Mouse (Mus musculus): ENCODE measurements at regions not wholly inside any gene's neighbourhood (a gene's known extent, or its start where the extent isn't known, plus 50 kb on each side); places are given as distances from the start of the nearest gene placed in this dataset.
"Not testable (repeated sequence)": the region's sequence is repeated elsewhere in the genome, so short reads cannot be mapped to it uniquely, and the experiment has no call there.

- no peak overlapping the region for H3K27ac ChIP-seq
- no peak for TF ChIP-seq CTCF (IDR thresholded peaks at IDR 0.05)
- intact Hi-C loops (cut with DNase I): no loop called here
- no peak for DNase-seq (ENCODE audit: extremely low spot score in 1 of 2, low spot score in 2 of 2)
- no peak overlapping the region for H3K4me3 ChIP-seq
Measured at GRCm38 (mm10) chr5:97831421-97831820, 199.4 kb downstream of the Antxr2 start.

DNA sequence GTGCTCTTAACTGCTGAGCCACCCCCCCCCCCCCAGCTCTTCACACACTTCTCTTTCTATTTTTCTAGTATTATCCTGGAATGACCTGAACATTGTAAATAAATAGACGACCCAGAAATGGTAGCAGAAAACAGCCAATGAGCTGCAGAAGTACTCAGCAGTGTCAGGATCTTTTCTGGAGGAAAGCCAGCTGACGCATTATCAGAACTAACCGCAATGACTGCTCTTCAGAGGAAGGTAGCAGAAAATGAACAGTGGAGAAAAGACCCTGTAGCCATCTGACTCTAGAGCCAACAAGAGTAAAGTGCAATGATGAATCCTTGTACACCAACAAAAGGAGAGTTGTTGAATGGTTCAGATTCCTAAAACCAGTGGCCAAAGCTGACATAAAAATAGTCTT lies 213.4 kb downstream of the Antxr2 start:
- Histone ChIP-seq H3K4me3 (no peak overlapping the region), H3K27ac (no peak overlapping the region)
- intact Hi-C loops (cut with DNase I): no loop called here
- no peak for DNase-seq (ENCODE audit: extremely low spot score in 1 of 2, low spot score in 2 of 2)
- TF ChIP-seq CTCF (IDR thresholded peaks at IDR 0.05): no peak

- H3K4me3 ChIP-seq: no peak overlapping the region
- no peak overlapping the region for H3K27ac ChIP-seq
- no peak for TF ChIP-seq CTCF (IDR thresholded peaks at IDR 0.05)
- intact Hi-C loops (cut with DNase I): no loop called here
- DNase-seq (ENCODE audit: extremely low spot score in 1 of 2, low spot score in 2 of 2): no peak
Measured at GRCm38 (mm10) chr5:97815357-97815756, 215.5 kb downstream of the Antxr2 start.

DNA sequence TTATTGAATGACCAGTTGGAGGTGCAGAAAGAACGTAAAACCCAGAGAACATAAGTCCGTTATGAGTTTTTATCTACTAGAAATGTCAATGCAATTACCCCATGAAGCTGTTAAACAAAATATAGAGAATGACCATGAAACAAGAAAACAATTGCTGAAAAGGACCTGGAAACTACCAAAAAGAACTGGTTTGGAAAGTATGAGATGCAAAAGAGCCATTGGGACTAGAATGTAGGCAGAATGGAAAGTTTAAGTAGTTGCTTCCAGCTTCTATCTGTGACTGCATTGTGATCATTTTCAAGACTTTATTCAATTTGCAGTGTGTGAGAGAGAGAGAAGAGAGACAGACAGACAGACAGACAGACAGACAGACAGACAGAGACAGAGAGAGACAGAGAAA lies 216.1 kb downstream of the Antxr2 start:
- no peak for DNase-seq (ENCODE audit: extremely low spot score in 1 of 2, low spot score in 2 of 2)
- Histone ChIP-seq H3K27ac (no peak overlapping the region), H3K4me3 (no peak overlapping the region)
- TF ChIP-seq CTCF (IDR thresholded peaks at IDR 0.05): no peak
- intact Hi-C loops (cut with DNase I): no loop called here

GRCm38 (mm10) chr5:97812611-97813350 lies 218.1 kb downstream of the Antxr2 start:
- intact Hi-C loops (cut with DNase I): no loop called here
- no peak overlapping the region for H3K4me3 ChIP-seq

GRCm38 (mm10) chr5:97809007-97809406 lies 221.8 kb downstream of the Antxr2 start:
- Histone ChIP-seq H3K4me3 (no peak overlapping the region), H3K27ac (no peak overlapping the region)
- no peak for DNase-seq (ENCODE audit: extremely low spot score in 1 of 2, low spot score in 2 of 2)
- no peak for TF ChIP-seq CTCF (IDR thresholded peaks at IDR 0.05)
- intact Hi-C loops (cut with DNase I): no loop called here

More at GRCm38 (mm10) chr5:97812611-97813350, 218.1 kb downstream of the Antxr2 start:
- H3K27ac ChIP-seq: no peak overlapping the region
- DNase-seq (ENCODE audit: extremely low spot score in 1 of 2, low spot score in 2 of 2): no peak
- TF ChIP-seq CTCF (IDR thresholded peaks at IDR 0.05): no peak

DNA sequence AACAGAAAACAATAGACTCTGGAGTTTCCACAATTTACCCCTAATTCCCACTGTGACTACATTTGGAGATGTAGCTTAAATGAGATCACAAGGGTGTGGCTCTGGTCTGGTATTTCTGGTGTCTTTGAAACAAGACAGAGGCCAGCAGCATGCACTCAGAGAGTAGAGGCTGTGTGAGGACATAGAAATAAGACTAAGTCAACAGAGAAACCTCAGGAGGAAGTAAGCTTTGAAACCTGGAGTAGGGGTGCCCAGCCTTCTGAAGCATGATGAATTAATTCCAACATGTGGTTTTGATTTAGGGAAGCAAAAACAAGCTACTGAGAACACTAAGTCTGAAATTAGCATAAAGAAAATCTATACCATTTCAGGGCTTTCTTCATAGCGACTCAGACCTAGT lies 223.7 kb downstream of the Antxr2 start:
- intact Hi-C loops (cut with DNase I): no loop called here
- Histone ChIP-seq H3K27ac (no peak overlapping the region), H3K4me3 (no peak overlapping the region)
- TF ChIP-seq CTCF (IDR thresholded peaks at IDR 0.05): no peak
- DNase-seq (ENCODE audit: extremely low spot score in 1 of 2, low spot score in 2 of 2): no peak

DNA sequence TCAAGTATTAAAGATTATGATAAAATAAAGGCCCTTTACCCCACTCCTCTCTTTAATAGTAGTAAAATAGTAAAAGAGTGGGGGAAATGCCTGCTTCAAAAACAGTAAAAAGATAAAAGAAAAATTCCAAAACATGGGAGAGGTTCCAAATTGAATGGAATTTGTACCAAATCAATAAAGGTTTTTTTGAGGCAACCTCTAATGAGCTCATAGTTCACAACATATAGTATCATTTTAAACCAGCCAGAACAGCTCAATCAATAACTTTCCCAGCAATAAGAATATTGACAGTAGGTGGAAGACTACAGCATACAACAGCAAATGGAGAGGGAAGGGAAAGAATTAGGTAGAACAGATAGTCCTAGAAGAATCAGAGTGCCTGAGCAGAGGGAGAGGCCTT lies 224.1 kb downstream of the Antxr2 start:
- no peak for TF ChIP-seq CTCF (IDR thresholded peaks at IDR 0.05)
- Histone ChIP-seq H3K4me3 (no peak overlapping the region), H3K27ac (no peak overlapping the region)
- DNase-seq (ENCODE audit: extremely low spot score in 1 of 2, low spot score in 2 of 2): no peak
- intact Hi-C loops (cut with DNase I): no loop called here

GRCm38 (mm10) chr5:97800017-97800416 lies 230.8 kb downstream of the Antxr2 start:
- no peak overlapping the region for H3K27ac ChIP-seq
- no peak for TF ChIP-seq CTCF (IDR thresholded peaks at IDR 0.05)
- H3K4me3 ChIP-seq: no peak overlapping the region
- DNase-seq (ENCODE audit: extremely low spot score in 1 of 2, low spot score in 2 of 2): no peak
- intact Hi-C loops (cut with DNase I): no loop called here

GRCm38 (mm10) chr5:97788175-97788574 lies 242.7 kb downstream of the Antxr2 start:
- DNase-seq (ENCODE audit: extremely low spot score in 1 of 2, low spot score in 2 of 2): no peak
- TF ChIP-seq CTCF (IDR thresholded peaks at IDR 0.05): no peak
- H3K27ac ChIP-seq: no peak overlapping the region
- intact Hi-C loops (cut with DNase I): no loop called here
- no peak overlapping the region for H3K4me3 ChIP-seq

- intact Hi-C loops (cut with DNase I): no loop called here
- no peak for TF ChIP-seq CTCF (IDR thresholded peaks at IDR 0.05)
- DNase-seq (ENCODE audit: extremely low spot score in 1 of 2, low spot score in 2 of 2): no peak
- no peak overlapping the region for H3K27ac ChIP-seq
- H3K4me3 ChIP-seq: no peak overlapping the region
Measured at GRCm38 (mm10) chr5:97787001-97787400, 243.8 kb downstream of the Antxr2 start.

DNA sequence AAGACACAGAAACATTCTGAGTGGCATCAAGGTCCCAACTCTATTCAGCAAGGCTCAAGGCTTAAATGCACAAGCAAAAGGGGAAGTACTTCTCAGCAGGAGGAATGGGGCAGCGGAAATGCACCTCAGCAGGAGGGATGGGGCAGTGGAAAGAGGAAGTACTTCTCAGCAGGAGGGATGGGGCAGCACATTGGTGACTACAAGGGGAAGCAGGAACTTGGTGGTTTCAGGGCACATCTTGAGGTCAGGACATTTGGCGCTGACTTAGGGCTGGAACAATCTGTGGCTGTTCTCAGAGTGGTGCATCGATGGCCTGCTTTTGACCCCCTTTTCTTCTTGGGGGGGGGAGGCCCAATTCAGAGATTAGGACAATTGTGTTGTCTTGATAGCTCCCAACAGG lies 255.7 kb downstream of the Antxr2 start:
- H3K4me3 ChIP-seq; DNase-seq (ENCODE audit: extremely low spot score in 1 of 2, low spot score in 2 of 2); H3K27ac ChIP-seq; intact Hi-C loops (cut with DNase I): not testable (repeated sequence)

GRCm38 (mm10) chr5:97773451-97773850 lies 257.4 kb downstream of the Antxr2 start:
- H3K4me3 ChIP-seq; H3K27ac ChIP-seq; intact Hi-C loops (cut with DNase I); DNase-seq (ENCODE audit: extremely low spot score in 1 of 2, low spot score in 2 of 2): not testable (repeated sequence)

All from left cerebral cortex, adult 2 months (tissue).